ENCODE assay signal across 13 mouse cellular contexts in genomic region chr8:104033148-104033547, GRCm38 (mm10).
DNase-seq lines count a peak whose midpoint lies in the region; ATAC-seq and TF ChIP-seq lines count a peak whose summit lies in the region.
"Had no signal": no experiment of that assay in that cellular context is flagged by ENCODE, and none has a peak within 500 bp of the region (broad histone marks: within the 10 kb centered on the region; RNA-seq: fewer than 3 reads in every experiment).

No protein-coding gene starts in this region.

- H3K9ac ChIP-seq in hindbrain, postnatal 0 days (replicated peaks; ENCODE audit: low read length) = no peak overlapping the region
- no peak overlapping the region for H3K9ac ChIP-seq in hindbrain, embryonic 16.5 days (ENCODE audit: low read depth, low read length)
- H3K9ac ChIP-seq in lung, postnatal 0 days (replicated peaks; ENCODE audit: low read depth) = no peak overlapping the region
- H3K9ac ChIP-seq: embryonic facial prominence, embryonic 12.5 days; lung, embryonic 15.5 days had no signal

- H3K27ac ChIP-seq in hindbrain, postnatal 0 days = no peak overlapping the region
- H3K27ac ChIP-seq in hindbrain, embryonic 16.5 days (ENCODE audit: low read depth, low read length) = no peak overlapping the region
- no peak overlapping the region for H3K27ac ChIP-seq in lung, postnatal 0 days (ENCODE audit: low read length)
- H3K27ac ChIP-seq: embryonic facial prominence, embryonic 12.5 days; lung, embryonic 15.5 days had no signal

- no peak for TF ChIP-seq EP300 in lung, postnatal 0 days (IDR thresholded peaks at IDR 0.05)

- H3K9me3 ChIP-seq in hindbrain, postnatal 0 days (ENCODE audit: low read length) = no peaks in the 10 kb centered on the region
- H3K9me3 ChIP-seq in hindbrain, embryonic 16.5 days (ENCODE audit: control insufficient read depth, low read length) = no peaks in the 10 kb centered on the region; the same call in 1 of the 2 replicates
- H3K9me3 ChIP-seq in lung, postnatal 0 days (ENCODE audit: low read length) = peaks cover 6% of the 10 kb centered on the region; the same call in 1 of the 2 replicates

- peak; percentile 59 for TF ChIP-seq CTCF in hindbrain, postnatal 0 days (IDR thresholded peaks at IDR 0.05; ENCODE audit: low read depth)
- peak; percentile 55 for TF ChIP-seq CTCF in lung, postnatal 0 days (IDR thresholded peaks at IDR 0.05)
- no peak for TF ChIP-seq CTCF in lung, adult 2 months (IDR thresholded peaks at IDR 0.05; ENCODE audit: insufficient read depth, low read length)
- TF ChIP-seq CTCF in Patski (IDR thresholded peaks at IDR 0.05) = peak; percentile 21

- in situ Hi-C loops in Patski (cut with MboI; ENCODE audit: low pct_unique_long_range_greater_than_20kb) = loop anchor here (25.0 kb wide), 1 partner anchor 1521 kb away; no protein-coding TSS in a partner anchor

- 44% methylated on average over 2 of the region's 2 CpGs for WGBS in hindbrain, postnatal 0 days
- WGBS in hindbrain, embryonic 16.5 days = 59% methylated on average over 2 of the region's 2 CpGs
- WGBS in lung, postnatal 0 days = 58% methylated on average over 2 of the region's 2 CpGs
- 38% methylated on average over 2 of the region's 2 CpGs for WGBS in lung, adult 2 months

- CTCF ChIA-PET in Patski (lab: Charles Lee) = no interaction called here

- no peak overlapping the region for H3K4me2 ChIP-seq in hindbrain, postnatal 0 days (ENCODE audit: low read depth, low read length)
- H3K4me2 ChIP-seq in hindbrain, embryonic 16.5 days (ENCODE audit: low read length) = no peak overlapping the region
- H3K4me2 ChIP-seq in lung, postnatal 0 days (replicated peaks; ENCODE audit: low read depth, low read length) = no peak overlapping the region
- H3K4me2 ChIP-seq: embryonic facial prominence, embryonic 12.5 days; lung, embryonic 15.5 days; midbrain, embryonic 11.5 days had no signal

- no peak for TF ChIP-seq POLR2A in lung, adult 2 months (IDR thresholded peaks at IDR 0.05; ENCODE audit: borderline replicate concordance, extremely low read depth, low read depth, low read length)

- peak; percentile 31 for DNase-seq in hindbrain, postnatal 0 days (ENCODE audit: low spot score)
- no peak for DNase-seq in lung, postnatal 0 days (ENCODE audit: low spot score)
- no peak for DNase-seq in lung, adult 2 months
- no peak for DNase-seq in Patski (ENCODE audit: low read depth, low spot score)
- DNase-seq in lung, postnatal 36 days = peak; percentile 37
- DNase-seq in adrenal gland, adult 18-20 months (ENCODE audit: low spot score in 2 of 2) = no peak
- DNase-seq: cerebellum, adult 18-20 months; kidney, postnatal 10 days; right cerebral cortex, postnatal 14 days had no signal

- POLR2A ChIA-PET in Patski (lab: Charles Lee) = no interaction called here

- H3K4me1 ChIP-seq in hindbrain, postnatal 0 days (ENCODE audit: insufficient read depth, low read length) = no peaks in the 10 kb centered on the region
- no peaks in the 10 kb centered on the region for H3K4me1 ChIP-seq in hindbrain, embryonic 16.5 days (ENCODE audit: control insufficient read depth, insufficient read depth, low read depth, low read length)
- H3K4me1 ChIP-seq in lung, postnatal 0 days (ENCODE audit: insufficient read depth, low read depth, low read length) = no peaks in the 10 kb centered on the region
- H3K4me1 ChIP-seq in lung, adult 2 months (ENCODE audit: control insufficient read depth, insufficient read depth, low read length) = no peaks in the 10 kb centered on the region

- H3K27me3 ChIP-seq in hindbrain, postnatal 0 days (ENCODE audit: insufficient read depth, low read length) = no peaks in the 10 kb centered on the region
- H3K27me3 ChIP-seq in hindbrain, embryonic 16.5 days (replicated peaks; ENCODE audit: control insufficient read depth, insufficient read depth, low read length) = no peaks in the 10 kb centered on the region
- H3K27me3 ChIP-seq in lung, postnatal 0 days (replicated peaks; ENCODE audit: insufficient read depth, low read length) = no peaks in the 10 kb centered on the region
- H3K27me3 ChIP-seq in Patski = peaks cover 7% of the 10 kb centered on the region
- H3K27me3 ChIP-seq: embryonic facial prominence, embryonic 12.5 days; lung, embryonic 15.5 days had no signal

- no peak overlapping the region for H3K4me3 ChIP-seq in hindbrain, postnatal 0 days (ENCODE audit: low read length)
- no peak overlapping the region for H3K4me3 ChIP-seq in hindbrain, embryonic 16.5 days (ENCODE audit: low read length)
- H3K4me3 ChIP-seq in lung, postnatal 0 days (ENCODE audit: low read depth, low read length) = no peak overlapping the region
- H3K4me3 ChIP-seq in lung, adult 2 months (replicated peaks; ENCODE audit: extremely low read depth, low read depth, low read length) = no peak overlapping the region
- H3K4me3 ChIP-seq: embryonic facial prominence, embryonic 12.5 days; lung, embryonic 15.5 days had no signal

- no peaks in the 10 kb centered on the region for H3K36me3 ChIP-seq in hindbrain, postnatal 0 days (ENCODE audit: insufficient read depth, low read length)
- no peaks in the 10 kb centered on the region for H3K36me3 ChIP-seq in hindbrain, embryonic 16.5 days (ENCODE audit: control insufficient read depth, insufficient read depth, low read length)
- H3K36me3 ChIP-seq in lung, postnatal 0 days (ENCODE audit: insufficient read depth, low read length) = no peaks in the 10 kb centered on the region
- H3K36me3 ChIP-seq: embryonic facial prominence, embryonic 12.5 days; lung, embryonic 15.5 days had no signal

- ATAC-seq in hindbrain, postnatal 0 days = no peak
- no peak for ATAC-seq in hindbrain, embryonic 16.5 days
- ATAC-seq in lung, postnatal 0 days = no peak
- no peak for ATAC-seq in Patski

Comparison
In these comparisons a context has a peak if more than half of its experiments do, and no peak if none do; other contexts are left out.
1. DNase-seq: peak in hindbrain, postnatal 0 days (single experiment) and lung, postnatal 36 days (single experiment); none in lung, postnatal 0 days (single experiment), lung, adult 2 months (single experiment), Patski (single experiment) and adrenal gland, adult 18-20 months (0 of 2).